Mouse (Mus musculus) stomach, embryonic 14.5 days (tissue): ENCODE measurements at regions not wholly inside any gene's neighbourhood (a gene's known extent, or its start where the extent isn't known, plus 50 kb on each side); places are given as distances from the start of the nearest gene placed in this dataset.
A peak's percentile ranks its signal among the peaks of the same experiment; 100 is the strongest.

Experiments used
- ATAC-seq: fragments of 200-750 bp; cut with Nextera tagmentation; 2 replicates; pipeline ENCODE4 v1.8.0; 2017; ENCODE audit warnings: low read depth, moderate TSS enrichment; ENCODE audit not compliant: insufficient number of reproducible peaks, insufficient read depth, low FRiP score
- H3K27ac ChIP-seq: fragments of 300-500 bp; sonication (generic); 2 replicates; pipeline ENCODE4 v1.5.1; 2014; ENCODE audit warnings: mild to moderate bottlenecking, low read length, moderate library complexity, mixed read lengths
- H3K27me3 ChIP-seq: fragments of 300-500 bp; sonication (generic); 2 replicates; pipeline ENCODE4 v1.6.1; 2014; ENCODE audit warnings: low read length, control low read depth, mixed read lengths; ENCODE audit not compliant: control insufficient read depth, insufficient read depth
- H3K36me3 ChIP-seq: fragments of 300-500 bp; sonication (generic); 2 replicates; pipeline ENCODE4 v1.6.1; 2014; ENCODE audit warnings: mild to moderate bottlenecking, control low read depth, low read length, moderate library complexity, mixed read lengths; ENCODE audit not compliant: control insufficient read depth, insufficient read depth
- H3K4me1 ChIP-seq: fragments of 300-500 bp; sonication (generic); 2 replicates; pipeline ENCODE4 v1.6.1; 2014; ENCODE audit warnings: low read length, control low read depth, mixed read lengths; ENCODE audit not compliant: control insufficient read depth, insufficient read depth
- H3K4me2 ChIP-seq: fragments of 300-500 bp; sonication (generic); replicated peaks from 2 replicates; pipeline ENCODE4 v1.6.1; 2014; ENCODE audit warnings: low read depth, low read length, control low read depth
- H3K4me3 ChIP-seq: fragments of 300-500 bp; sonication (generic); 2 replicates; pipeline ENCODE4 v1.5.1; 2014; ENCODE audit warnings: low read depth, low read length, control low read depth
- H3K9ac ChIP-seq: fragments of 300-500 bp; sonication (generic); replicated peaks from 2 replicates; pipeline ENCODE4 v1.6.1; 2014; ENCODE audit warnings: low read depth, mild to moderate bottlenecking, control low read depth, low read length, moderate library complexity, mixed read lengths
- H3K9me3 ChIP-seq: fragments of 300-500 bp; sonication (generic); 2 replicates; pipeline ENCODE4 v1.6.1; 2016; ENCODE audit warnings: low read depth, low read length, control low read depth; ENCODE audit not compliant: control insufficient read depth
- WGBS: fragments of 180-500 bp; shearing (Covaris S2); extraction: QIAGEN DNeasy Blood & Tissue Kit; methylation state at CpG from one replicate; pipeline ENCODE4 v1.1.7; 2014; 5-methylcytosine and 5-hydroxymethylcytosine counted together

GRCm38 (mm10) chr2:78972288-78973117 is 104.6 kb downstream of the Ube2e3 start:
- WGBS: 85% methylated on average over 10 of the region's 10 CpGs
- Histone ChIP-seq H3K9me3 (no peaks in the 10 kb centered on the region), H3K4me2 (no peak overlapping the region), H3K27me3 (no peaks in the 10 kb centered on the region), H3K4me1 (no peaks in the 10 kb centered on the region), H3K4me3 (no peak overlapping the region), H3K9ac (no peak overlapping the region), H3K27ac (no peak overlapping the region), H3K36me3 (no peaks in the 10 kb centered on the region)
- ATAC-seq: no peak

GRCm38 (mm10) chr2:78973811-78974210 is 105.9 kb downstream of the Ube2e3 start:
- no peaks in the 10 kb centered on the region for H3K4me1 ChIP-seq
- H3K4me2 ChIP-seq: no peak overlapping the region
- WGBS: 97% methylated on average over 3 of the region's 3 CpGs
- no peaks in the 10 kb centered on the region for H3K36me3 ChIP-seq
- no peaks in the 10 kb centered on the region for H3K9me3 ChIP-seq
- H3K27me3 ChIP-seq: no peaks in the 10 kb centered on the region
- H3K27ac ChIP-seq: no peak overlapping the region
- no peak overlapping the region for H3K9ac ChIP-seq
- ATAC-seq: no peak
- H3K4me3 ChIP-seq: no peak overlapping the region

GRCm38 (mm10) chr2:78974683-78975392 is 106.9 kb downstream of the Ube2e3 start:
- H3K27me3 ChIP-seq: no peaks in the 10 kb centered on the region
- WGBS: 66% methylated on average over 2 of the region's 2 CpGs
- no peaks in the 10 kb centered on the region for H3K36me3 ChIP-seq
- H3K4me1 ChIP-seq: no peaks in the 10 kb centered on the region
- no peak overlapping the region for H3K9ac ChIP-seq
- no peak overlapping the region for H3K4me3 ChIP-seq
- H3K27ac ChIP-seq: no peak overlapping the region
- H3K9me3 ChIP-seq: no peaks in the 10 kb centered on the region
- ATAC-seq: no peak
- H3K4me2 ChIP-seq: no peak overlapping the region

- Histone ChIP-seq H3K4me3 (no peak overlapping the region), H3K27ac (no peak overlapping the region), H3K36me3 (no peaks in the 10 kb centered on the region), H3K27me3 (no peaks in the 10 kb centered on the region), H3K4me2 (no peak overlapping the region), H3K9me3 (no peaks in the 10 kb centered on the region), H3K9ac (no peak overlapping the region), H3K4me1 (no peaks in the 10 kb centered on the region)
- ATAC-seq: no peak
- WGBS: 78% methylated on average over 4 of the region's 4 CpGs
Measured at GRCm38 (mm10) chr2:78975393-78975774, 107.5 kb downstream of the Ube2e3 start.

GRCm38 (mm10) chr2:78976084-78976483 is 108.2 kb downstream of the Ube2e3 start:
- ATAC-seq: no peak

GRCm38 (mm10) chr2:78977632-78978397 is 109.9 kb downstream of the Ube2e3 start:
- Histone ChIP-seq H3K4me3 (no peak overlapping the region), H3K4me1 (no peaks in the 10 kb centered on the region), H3K9ac (no peak overlapping the region), H3K4me2 (no peak overlapping the region), H3K27me3 (no peaks in the 10 kb centered on the region), H3K36me3 (no peaks in the 10 kb centered on the region), H3K27ac (no peak overlapping the region), H3K9me3 (no peaks in the 10 kb centered on the region)
- ATAC-seq: no peak
- 87% methylated on average over 5 of the region's 5 CpGs for WGBS

More at GRCm38 (mm10) chr2:78976084-78976483, 108.2 kb downstream of the Ube2e3 start:
- H3K4me1 ChIP-seq: no peaks in the 10 kb centered on the region
- no peaks in the 10 kb centered on the region for H3K36me3 ChIP-seq
- H3K27ac ChIP-seq: no peak overlapping the region
- 90% methylated on average over 4 of the region's 4 CpGs for WGBS
- no peak overlapping the region for H3K4me2 ChIP-seq
- H3K9me3 ChIP-seq: no peaks in the 10 kb centered on the region
- H3K9ac ChIP-seq: no peak overlapping the region
- H3K4me3 ChIP-seq: no peak overlapping the region
- H3K27me3 ChIP-seq: no peaks in the 10 kb centered on the region

- H3K4me3 ChIP-seq: no peak overlapping the region
- no peak overlapping the region for H3K27ac ChIP-seq
- H3K4me2 ChIP-seq: no peak overlapping the region
- H3K27me3 ChIP-seq: no peaks in the 10 kb centered on the region
- no peaks in the 10 kb centered on the region for H3K36me3 ChIP-seq
- no peak overlapping the region for H3K9ac ChIP-seq
- no peaks in the 10 kb centered on the region for H3K9me3 ChIP-seq
- no peaks in the 10 kb centered on the region for H3K4me1 ChIP-seq
- WGBS: 65% methylated on average over 5 of the region's 5 CpGs
- peak; percentile 53; the same call in 1 of the 2 replicates for ATAC-seq
Measured at GRCm38 (mm10) chr2:78980019-78980418, 112.1 kb downstream of the Ube2e3 start.

- ATAC-seq: no peak
- no peaks in the 10 kb centered on the region for H3K4me1 ChIP-seq
- 90% methylated on average over 1 of the region's 1 CpGs for WGBS
Measured at GRCm38 (mm10) chr2:78980661-78981229, 112.8 kb downstream of the Ube2e3 start.

More at GRCm38 (mm10) chr2:78980661-78981229, 112.8 kb downstream of the Ube2e3 start:
- Histone ChIP-seq H3K9ac (no peak overlapping the region), H3K4me2 (no peak overlapping the region), H3K27me3 (no peaks in the 10 kb centered on the region), H3K4me3 (no peak overlapping the region), H3K9me3 (no peaks in the 10 kb centered on the region), H3K27ac (no peak overlapping the region), H3K36me3 (no peaks in the 10 kb centered on the region)
